Mouse (Mus musculus) kidney, postnatal 0 days (tissue): ENCODE measurements around the gene Cdr2. TPM values are rescaled to one million over a fixed set of nuclear protein-coding genes. Genes with fewer than 3 reads are reported as not detected.
"Not testable (repeated sequence)": the region's sequence is repeated elsewhere in the genome, so short reads cannot be mapped to it uniquely, and the experiment has no call there.

Source experiments
- ATAC-seq: fragments of 200-750 bp; cut with Nextera tagmentation; replicated peaks from 2 replicates; pipeline ENCODE4 v1.8.0; 2017; ENCODE audit warnings: low read depth, moderate number of reproducible peaks, moderate TSS enrichment, moderate library complexity; ENCODE audit not compliant: low FRiP score
- DNase-seq: peaks from one replicate; pipeline ENCODE4 v3.0.0-alpha.2; 2016; ENCODE audit warnings: low spot score
- H3K27ac ChIP-seq: fragments of 300-500 bp; sonication (generic); 2 replicates; pipeline ENCODE4 v1.5.1; 2014; ENCODE audit warnings: mild to moderate bottlenecking
- H3K27me3 ChIP-seq: fragments of 300-500 bp; sonication (generic); 2 replicates; pipeline ENCODE4 v1.6.1; 2014; ENCODE audit warnings: low read length, mixed read lengths; ENCODE audit not compliant: insufficient read depth
- H3K36me3 ChIP-seq: fragments of 300-500 bp; sonication (generic); 2 replicates; pipeline ENCODE4 v1.6.1; 2014; ENCODE audit warnings: low read length, mixed read lengths; ENCODE audit not compliant: insufficient read depth
- H3K4me1 ChIP-seq: fragments of 300-500 bp; sonication (generic); replicated peaks from 2 replicates; pipeline ENCODE4 v1.6.1; 2014; ENCODE audit warnings: antibody characterized with exemption, low read length, mixed read lengths; ENCODE audit not compliant: insufficient read depth
- H3K4me2 ChIP-seq: fragments of 300-500 bp; sonication (generic); 2 replicates; pipeline ENCODE4 v1.6.1; 2014; ENCODE audit warnings: mild to moderate bottlenecking, low read length, moderate library complexity, mixed read lengths
- H3K4me3 ChIP-seq: fragments of 300-500 bp; sonication (generic); replicated peaks from 2 replicates; pipeline ENCODE4 v1.5.1; 2014; ENCODE audit warnings: low read depth, low read length
- H3K9ac ChIP-seq: fragments of 300-500 bp; sonication (generic); 2 replicates; pipeline ENCODE4 v1.6.1; 2014; ENCODE audit warnings: low read depth, low read length
- H3K9me3 ChIP-seq: fragments of 300-500 bp; sonication (generic); replicated peaks from 2 replicates; pipeline ENCODE4 v1.6.1; 2016; ENCODE audit warnings: low read length, inconsistent platforms, mixed read lengths
- CTCF ChIP-seq: IDR thresholded peaks from 2 replicates; pipeline ENCODE4 v1.5.1; 2016; ENCODE audit warnings: antibody characterized with exemption, low read depth, mild to moderate bottlenecking, moderate library complexity
- WGBS: fragments of 180-500 bp; shearing (Covaris S2); extraction: QIAGEN DNeasy Blood & Tissue Kit; methylation state at CpG from one replicate; pipeline ENCODE4 v1.1.7; 2014; 5-methylcytosine and 5-hydroxymethylcytosine counted together
- polyA plus RNA-seq: library from polyadenylated mRNA; unstranded; fragments of >200 nt; fragmentation: Nextera tagmentation; extraction: Ambion mirVana; gene quantifications from 2 replicates; pipeline ENCODE4 v1.2.1, GENCODE M21; 2015

Gene Cdr2
- polyA plus RNA-seq = 9.7 and 10.1 TPM in 2 replicates

DNA sequence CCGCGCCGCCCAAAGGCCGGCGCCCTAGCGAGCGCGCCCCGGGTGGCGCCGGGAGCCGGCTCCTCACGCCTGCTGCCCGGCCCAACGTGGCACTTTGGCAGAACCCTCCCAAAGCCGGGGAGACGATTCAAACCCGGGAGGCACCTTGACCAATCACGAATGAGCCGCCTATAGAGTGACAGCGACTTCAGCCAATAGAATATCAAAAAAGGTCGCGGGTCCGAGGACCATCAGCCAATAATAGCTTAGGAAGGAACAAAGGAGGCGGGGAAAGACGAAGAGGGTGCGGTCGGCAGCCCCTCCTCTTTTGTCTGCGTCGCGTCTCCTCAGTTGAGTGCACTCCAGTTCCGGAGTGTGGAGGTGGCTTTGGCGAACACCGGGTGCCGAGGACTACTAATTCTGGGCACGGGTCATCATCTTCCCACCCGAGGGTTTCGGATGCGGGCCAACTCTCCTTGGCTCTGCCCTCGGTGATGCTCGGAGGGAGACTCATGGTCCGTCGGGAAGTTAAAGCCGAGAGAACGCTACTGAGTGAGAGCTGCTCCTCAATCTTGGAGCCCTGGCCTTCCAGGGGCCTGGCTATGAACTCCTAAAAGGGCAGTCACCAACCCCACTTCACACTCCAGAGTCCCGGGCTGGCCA is at the start of gene Cdr2, which contains the start of gene Mfsd13b:
Cdr2 (minus strand) TSS at position 113 of the 642 bp plus-strand sequence.
Mfsd13b (plus strand) TSS at position 310 of the 642 bp plus-strand sequence.
- Histone ChIP-seq H3K9me3 (no peaks in the 10 kb centered on the region), H3K36me3 (no peaks in the 10 kb centered on the region), H3K4me2 (peak within 1 kb of the TSS; percentile 93), H3K4me1 (0 out of 2 replicates have a peak, but pooled peaks cover 3% of the 10 kb centered on the region), H3K4me3 (peak within 1 kb of the TSS; percentile 84), H3K27me3 (0 out of 2 replicates have a peak, but pooled peaks cover 3% of the 10 kb centered on the region), H3K9ac (peak within 1 kb of the TSS; percentile 75), H3K27ac (peak within 1 kb of the TSS; percentile 75)
- DNase-seq (peak; percentile 99), ATAC-seq (peak; percentile 97)
- WGBS = under 1% methylated on average over 46 of the region's 46 CpGs
- no peak for TF ChIP-seq CTCF

DNA sequence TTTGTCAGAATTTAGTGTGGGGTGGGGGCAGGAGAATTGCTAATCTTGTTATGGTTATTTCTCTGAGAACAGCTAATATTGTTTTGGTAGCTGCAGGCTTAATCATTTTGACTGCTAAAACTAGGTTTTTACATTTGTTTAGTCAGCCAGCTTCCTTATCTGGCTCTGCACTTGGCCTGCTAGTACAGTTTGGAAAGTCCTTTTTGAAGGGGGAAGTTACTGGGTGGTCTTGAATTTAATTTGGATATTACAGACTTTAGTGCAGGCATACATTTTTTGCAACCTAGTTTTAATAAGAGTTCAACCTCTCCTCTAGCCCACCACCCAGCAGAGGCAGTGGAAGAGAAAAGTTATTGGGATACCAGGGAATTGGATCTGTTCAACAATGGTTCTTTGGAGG is 47.8 kb upstream of the Cdr2 start:
- not testable (repeated sequence) for H3K27me3 ChIP-seq, H3K9ac ChIP-seq, H3K36me3 ChIP-seq, H3K4me2 ChIP-seq, H3K4me3 ChIP-seq, H3K4me1 ChIP-seq, DNase-seq, H3K9me3 ChIP-seq, H3K27ac ChIP-seq, ATAC-seq

- DNase-seq = no peak
- H3K36me3 ChIP-seq = no peaks in the 10 kb centered on the region
- H3K4me1 ChIP-seq = no peaks in the 10 kb centered on the region
- H3K4me2 ChIP-seq = no peak overlapping the region
- 40% methylated on average over 3 of the region's 3 CpGs for WGBS
- ATAC-seq = no peak
- no peaks in the 10 kb centered on the region for H3K9me3 ChIP-seq
- no peak overlapping the region for H3K9ac ChIP-seq
- TF ChIP-seq CTCF = no peak
- no peaks in the 10 kb centered on the region for H3K27me3 ChIP-seq
- H3K4me3 ChIP-seq = no peak overlapping the region
- H3K27ac ChIP-seq = no peak overlapping the region
These were observed 44.2 kb upstream of the Cdr2 start for GRCm38 (mm10) chr7:121026300-121026699.

DNA sequence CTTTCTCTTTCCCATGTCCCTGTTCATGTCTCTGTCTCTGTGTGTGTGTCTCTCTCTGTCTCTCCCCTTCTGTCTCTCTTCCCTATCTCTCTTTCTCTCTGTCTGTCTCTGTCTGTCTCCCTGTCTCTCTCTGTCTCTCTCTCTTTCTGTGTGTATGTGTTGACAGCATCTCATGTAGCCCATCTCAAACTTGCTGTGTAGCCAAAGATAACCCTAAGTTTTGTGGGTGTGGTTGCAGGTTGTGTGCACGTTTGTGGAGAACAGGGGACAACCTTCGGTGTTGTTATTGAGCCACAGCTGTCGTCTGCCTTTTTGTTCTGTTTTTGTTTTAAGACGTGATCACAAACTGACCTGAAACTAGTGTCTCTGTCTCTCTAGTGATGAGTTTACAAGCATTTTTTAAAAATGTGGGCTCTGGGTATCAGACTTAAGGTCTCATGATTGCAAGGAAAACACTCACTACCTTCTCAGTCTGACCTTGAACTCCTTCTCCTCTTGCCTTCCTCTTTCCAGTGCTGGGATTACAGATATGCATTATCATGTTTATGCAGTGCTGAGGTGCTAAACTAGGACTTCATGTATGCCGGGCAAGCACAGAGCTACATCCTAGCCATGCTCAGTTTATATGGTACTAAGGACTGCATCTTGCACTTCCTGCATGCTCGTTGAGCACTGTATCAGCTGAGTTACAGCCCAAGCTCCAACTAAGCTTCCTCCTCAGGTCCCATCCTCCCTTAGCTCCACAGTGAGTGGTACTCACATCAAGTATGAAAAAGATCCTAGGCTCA is 43.3 kb upstream of the Cdr2 start:
- Histone ChIP-seq H3K36me3 (no peaks in the 10 kb centered on the region), H3K4me1 (no peaks in the 10 kb centered on the region), H3K9me3 (no peaks in the 10 kb centered on the region), H3K9ac (no peak overlapping the region), H3K27me3 (no peaks in the 10 kb centered on the region), H3K4me3 (no peak overlapping the region), H3K4me2 (no peak overlapping the region), H3K27ac (no peak overlapping the region)
- DNase-seq (no peak), ATAC-seq (no peak)
- 64% methylated on average over 6 of the region's 6 CpGs for WGBS
- no peak for TF ChIP-seq CTCF

DNA sequence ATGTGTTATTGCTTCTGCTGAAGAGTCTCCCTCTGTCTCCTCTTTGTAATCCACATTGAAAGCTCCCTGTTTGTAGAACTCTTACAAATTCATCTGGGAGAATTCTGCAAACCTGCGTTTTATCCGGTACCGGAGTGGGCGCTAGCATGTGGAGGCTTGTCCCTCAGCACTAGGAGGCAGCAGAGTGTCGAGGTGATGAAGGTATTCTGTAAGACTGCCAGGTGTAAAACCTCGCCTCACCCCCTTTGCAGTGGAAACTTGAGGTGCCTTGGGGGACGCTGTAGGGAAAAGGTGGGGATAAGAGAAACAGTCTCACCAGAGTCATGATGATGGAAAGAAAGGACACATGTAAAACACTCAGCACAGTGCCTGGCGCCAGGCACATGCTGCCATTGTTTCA is 38.2 kb upstream of the Cdr2 start:
- H3K9me3 ChIP-seq = no peaks in the 10 kb centered on the region
- 29% methylated on average over 8 of the region's 8 CpGs for WGBS
- peak; percentile 67 for TF ChIP-seq CTCF
- no peaks in the 10 kb centered on the region for H3K4me1 ChIP-seq
- H3K36me3 ChIP-seq = no peaks in the 10 kb centered on the region
- ATAC-seq = no peak
- no peak overlapping the region for H3K9ac ChIP-seq
- H3K27ac ChIP-seq = no peak overlapping the region
- no peak for DNase-seq
- H3K4me3 ChIP-seq = no peak overlapping the region
- no peaks in the 10 kb centered on the region for H3K27me3 ChIP-seq
- no peak overlapping the region for H3K4me2 ChIP-seq

GRCm38 (mm10) chr7:121018778-121019177 is 36.7 kb upstream of the Cdr2 start:
- Histone ChIP-seq H3K9ac (no peak overlapping the region), H3K9me3 (no peaks in the 10 kb centered on the region), H3K27ac (no peak overlapping the region), H3K36me3 (no peaks in the 10 kb centered on the region), H3K4me3 (no peak overlapping the region), H3K4me1 (no peaks in the 10 kb centered on the region), H3K27me3 (no peaks in the 10 kb centered on the region), H3K4me2 (no peak overlapping the region)
- TF ChIP-seq CTCF = no peak
- ATAC-seq (no peak), DNase-seq (no peak)
- WGBS = 83% methylated on average over 3 of the region's 3 CpGs
